Comparison of ENCODE assay signal across 12 mouse cellular contexts in the genomic region with DNA sequence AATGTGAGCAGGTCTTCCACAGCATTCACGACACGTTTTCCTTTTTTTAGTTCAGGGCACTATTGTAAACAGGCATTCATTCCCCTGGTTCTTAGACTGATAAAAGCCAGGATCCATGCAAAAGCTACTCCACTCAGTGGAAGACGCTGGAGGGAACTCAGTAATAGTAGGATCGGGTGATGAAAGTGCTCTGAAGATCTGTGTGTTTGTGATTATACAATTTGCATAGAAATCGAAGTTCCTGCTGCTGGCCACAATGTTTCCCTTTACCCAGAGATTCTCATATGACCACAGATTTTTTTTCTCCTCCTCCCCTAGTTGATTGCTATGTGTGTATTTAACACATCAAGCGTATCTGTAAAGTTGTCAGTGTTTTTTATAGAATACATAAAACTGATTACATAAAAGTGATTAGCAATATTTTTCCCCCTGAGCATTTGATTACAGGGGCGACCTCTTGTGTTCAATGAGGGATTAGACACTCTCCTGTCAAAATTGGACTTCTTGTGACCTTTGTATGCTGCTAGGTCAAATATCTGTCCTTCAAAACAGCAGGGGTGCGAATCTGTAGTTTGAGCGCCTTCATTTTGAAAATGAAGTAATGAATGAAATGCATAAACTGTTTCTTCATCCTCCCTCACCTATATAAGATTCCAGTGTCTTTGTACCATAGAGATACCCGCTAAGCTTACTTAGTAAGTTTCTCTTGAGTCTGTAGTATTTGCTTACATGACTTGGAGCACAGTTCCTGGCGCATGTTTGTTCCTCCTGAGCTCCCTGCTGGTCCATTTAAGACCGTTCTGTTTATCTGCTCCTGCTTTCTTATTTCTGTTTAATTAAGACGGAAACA. TPM values are rescaled to one million over a fixed set of nuclear protein-coding genes. Genes with fewer than 3 reads are reported as not detected.
DNase-seq lines count a peak whose midpoint lies in the region; ATAC-seq and TF ChIP-seq lines count a peak whose summit lies in the region.
"Had no signal": no experiment of that assay in that cellular context is flagged by ENCODE, and none has a peak within 500 bp of the region (broad histone marks: within the 10 kb centered on the region; RNA-seq: fewer than 3 reads in every experiment).

No protein-coding gene starts in this region.

- no peak overlapping the region for H3K9ac ChIP-seq in lung, postnatal 0 days (replicated peaks; ENCODE audit: low read depth)
- H3K9ac ChIP-seq in embryonic facial prominence, embryonic 14.5 days (ENCODE audit: low read depth, low read length) = no peak overlapping the region
- no peak overlapping the region for H3K9ac ChIP-seq in stomach, embryonic 15.5 days
- H3K9ac ChIP-seq in kidney, embryonic 14.5 days (ENCODE audit: low read depth, low read length) = no peak overlapping the region
- H3K9ac ChIP-seq: lung, embryonic 15.5 days had no signal

- intact Hi-C loops in gastrocnemius, adult 2 months (cut with DNase I) = no loop called here

- no peak overlapping the region for H3K27ac ChIP-seq in gastrocnemius, adult 2 months
- H3K27ac ChIP-seq in lung, postnatal 0 days (ENCODE audit: low read length) = no peak overlapping the region
- no peak overlapping the region for H3K27ac ChIP-seq in embryonic facial prominence, embryonic 14.5 days (replicated peaks; ENCODE audit: low read depth, low read length)
- H3K27ac ChIP-seq in stomach, embryonic 15.5 days = peak overlapping the region; percentile 40; the same call in 1 of the 2 replicates
- no peak overlapping the region for H3K27ac ChIP-seq in kidney, embryonic 14.5 days (ENCODE audit: low read depth, low read length)
- H3K27ac ChIP-seq: lung, embryonic 15.5 days had no signal

- H3K4me1 ChIP-seq in lung, postnatal 0 days (ENCODE audit: insufficient read depth, low read depth, low read length) = no peaks in the 10 kb centered on the region
- no peaks in the 10 kb centered on the region for H3K4me1 ChIP-seq in embryonic facial prominence, embryonic 14.5 days (ENCODE audit: control insufficient read depth, insufficient read depth, low read length)
- no peaks in the 10 kb centered on the region; the same call in 1 of the 2 replicates for H3K4me1 ChIP-seq in stomach, embryonic 15.5 days
- 0 out of 2 replicates have a peak, but pooled peaks cover 3% of the 10 kb centered on the region for H3K4me1 ChIP-seq in kidney, embryonic 14.5 days (ENCODE audit: control insufficient read depth, insufficient read depth, low read length)

- peaks cover 49% of the 10 kb centered on the region for H3K27me3 ChIP-seq in lung, postnatal 0 days (replicated peaks; ENCODE audit: insufficient read depth, low read length)
- peaks cover 81% of the 10 kb centered on the region for H3K27me3 ChIP-seq in embryonic facial prominence, embryonic 14.5 days (replicated peaks; ENCODE audit: control insufficient read depth, insufficient read depth, low read length)
- H3K27me3 ChIP-seq in stomach, embryonic 15.5 days (replicated peaks) = peaks cover 16% of the 10 kb centered on the region; the same call in 1 of the 2 replicates
- peaks cover 71% of the 10 kb centered on the region for H3K27me3 ChIP-seq in kidney, embryonic 14.5 days (ENCODE audit: control insufficient read depth, insufficient read depth, low read length)

- H3K4me3 ChIP-seq in gastrocnemius, adult 2 months = no peak overlapping the region
- H3K4me3 ChIP-seq in lung, postnatal 0 days (ENCODE audit: low read depth, low read length) = no peak overlapping the region
- 0 out of 2 replicates have a peak overlapping the region, but pooled peaks have one; percentile 58 for H3K4me3 ChIP-seq in embryonic facial prominence, embryonic 14.5 days (ENCODE audit: low read depth, low read length)
- peak overlapping the region; percentile 60; the same call in 1 of the 2 replicates for H3K4me3 ChIP-seq in stomach, embryonic 15.5 days (replicated peaks)
- no peak overlapping the region for H3K4me3 ChIP-seq in kidney, embryonic 14.5 days (ENCODE audit: low read length)
- H3K4me3 ChIP-seq: lung, embryonic 15.5 days had no signal

- H3K36me3 ChIP-seq in lung, postnatal 0 days (ENCODE audit: insufficient read depth, low read length) = no peaks in the 10 kb centered on the region
- no peaks in the 10 kb centered on the region for H3K36me3 ChIP-seq in embryonic facial prominence, embryonic 14.5 days (ENCODE audit: control insufficient read depth, insufficient read depth, low read length)
- H3K36me3 ChIP-seq in stomach, embryonic 15.5 days = no peaks in the 10 kb centered on the region
- no peaks in the 10 kb centered on the region for H3K36me3 ChIP-seq in kidney, embryonic 14.5 days (ENCODE audit: control insufficient read depth, insufficient read depth, low read length)
- H3K36me3 ChIP-seq: lung, embryonic 15.5 days had no signal

- no peak for ATAC-seq in lung, postnatal 0 days
- ATAC-seq in embryonic facial prominence, embryonic 14.5 days (ENCODE audit: low read depth) = no peak
- no peak for ATAC-seq in stomach, embryonic 15.5 days (ENCODE audit: insufficient read depth, low FRiP score, low read depth)
- no peak for ATAC-seq in kidney, embryonic 14.5 days (ENCODE audit: low FRiP score, low TSS enrichment)

- TF ChIP-seq EP300 in lung, postnatal 0 days (IDR thresholded peaks at IDR 0.05) = no peak

- WGBS in lung, postnatal 0 days = 21% methylated on average over 13 of the region's 13 CpGs
- 6% methylated on average over 13 of the region's 13 CpGs for WGBS in embryonic facial prominence, embryonic 14.5 days
- 22% methylated on average over 13 of the region's 13 CpGs for WGBS in stomach, embryonic 15.5 days
- WGBS in kidney, embryonic 14.5 days = 11% methylated on average over 13 of the region's 13 CpGs

- H3K9me3 ChIP-seq in lung, postnatal 0 days (ENCODE audit: low read length) = no peaks in the 10 kb centered on the region
- no peaks in the 10 kb centered on the region for H3K9me3 ChIP-seq in embryonic facial prominence, embryonic 14.5 days (ENCODE audit: control insufficient read depth, low read length)
- no peaks in the 10 kb centered on the region for H3K9me3 ChIP-seq in stomach, embryonic 15.5 days
- H3K9me3 ChIP-seq in kidney, embryonic 14.5 days (ENCODE audit: control insufficient read depth, low read length) = 0 out of 2 replicates have a peak, but pooled peaks cover 3% of the 10 kb centered on the region
- H3K9me3 ChIP-seq: lung, embryonic 15.5 days had no signal

- DNase-seq in gastrocnemius, adult 2 months = no peak
- DNase-seq in gastrocnemius, postnatal 10 days = no peak
- DNase-seq in lung, postnatal 0 days (ENCODE audit: low spot score) = peak; percentile 25
- DNase-seq in lung, adult 18-20 months = no peak
- no peak for DNase-seq in embryonic facial prominence, embryonic 14.5 days (ENCODE audit: low spot score)
- DNase-seq in right cerebral cortex, adult 2 months (ENCODE audit: low spot score in 2 of 2) = no peak
- DNase-seq: adrenal gland, adult 2 months; cerebellum, adult 11-12 months; heart, postnatal 36 days had no signal

- H3K4me2 ChIP-seq in lung, postnatal 0 days (replicated peaks; ENCODE audit: low read depth, low read length) = no peak overlapping the region
- peak overlapping the region; percentile 28; the same call in 1 of the 2 replicates for H3K4me2 ChIP-seq in embryonic facial prominence, embryonic 14.5 days (ENCODE audit: low read depth, low read length)
- peak overlapping the region; percentile 86 for H3K4me2 ChIP-seq in stomach, embryonic 15.5 days
- no peak overlapping the region for H3K4me2 ChIP-seq in kidney, embryonic 14.5 days (replicated peaks; ENCODE audit: low read depth, low read length)
- H3K4me2 ChIP-seq: lung, embryonic 15.5 days had no signal

- TF ChIP-seq CTCF in gastrocnemius, adult 2 months (IDR thresholded peaks at IDR 0.05) = peak; percentile 23; the same call in 1 of the 2 replicates
- peak; percentile 50 for TF ChIP-seq CTCF in lung, postnatal 0 days (IDR thresholded peaks at IDR 0.05)

RNA-seq across cellular contexts. Expression of a gene that starts 2.6 kb away (rescaled TPM):
- under 1 TPM in 1 of 2 experiments, not detected in 1; 0.89 TPM for total RNA-seq in gastrocnemius, adult 2 months (2021)
- total RNA-seq in gastrocnemius, postnatal 10 days (2021) = 1 to 10 TPM in 1 of 2 experiments, under 1 TPM in 1; 0.45 to 1.1 TPM
- 0.29 and 0.57 TPM in 2 replicates for polyA plus RNA-seq in lung, postnatal 0 days (2015; fragmentation: Nextera tagmentation; extraction: Ambion mirVana)
- 24.0 and 25.9 TPM in 2 replicates for polyA plus RNA-seq in embryonic facial prominence, embryonic 14.5 days (2014; fragmentation: Nextera tagmentation; extraction: Ambion mirVana)
- polyA plus RNA-seq in stomach, embryonic 15.5 days (2015; fragmentation: Nextera tagmentation; extraction: Ambion mirVana) = 29.7 and 42.1 TPM in 2 replicates
- 0.11 TPM in 1 of 2 replicates, not detected in the other for polyA plus RNA-seq in kidney, embryonic 14.5 days (2014; fragmentation: Nextera tagmentation; extraction: Ambion mirVana)

Comparison
In these comparisons a context has a peak if more than half of its experiments do, and no peak if none do; other contexts are left out.
1. H3K4me3 ChIP-seq: peak in embryonic facial prominence, embryonic 14.5 days (single experiment) and stomach, embryonic 15.5 days (single experiment); none in gastrocnemius, adult 2 months (single experiment), lung, postnatal 0 days (single experiment) and kidney, embryonic 14.5 days (single experiment).
2. H3K4me2 ChIP-seq: peak in embryonic facial prominence, embryonic 14.5 days (single experiment) and stomach, embryonic 15.5 days (single experiment); none in lung, postnatal 0 days (single experiment) and kidney, embryonic 14.5 days (single experiment).
3. RNA of a gene that starts 2.6 kb away (polyA plus RNA-seq): 29.7 to 42.1 TPM in stomach, embryonic 15.5 days and 24.0 to 25.9 TPM in embryonic facial prominence, embryonic 14.5 days; 0.29 to 0.57 TPM in lung, postnatal 0 days and 0.11 TPM in kidney, embryonic 14.5 days; every median in the first group is over 10 times any median in the second.